Mouse (Mus musculus): ENCODE results near the gene Zfp512b. TPM values are rescaled to one million over a fixed set of nuclear protein-coding genes. Genes with fewer than 3 reads are reported as not detected.

The Zfp512b gene
- polyA plus RNA-seq, 1 experiment from 2014 or later, result 111 TPM

DNA sequence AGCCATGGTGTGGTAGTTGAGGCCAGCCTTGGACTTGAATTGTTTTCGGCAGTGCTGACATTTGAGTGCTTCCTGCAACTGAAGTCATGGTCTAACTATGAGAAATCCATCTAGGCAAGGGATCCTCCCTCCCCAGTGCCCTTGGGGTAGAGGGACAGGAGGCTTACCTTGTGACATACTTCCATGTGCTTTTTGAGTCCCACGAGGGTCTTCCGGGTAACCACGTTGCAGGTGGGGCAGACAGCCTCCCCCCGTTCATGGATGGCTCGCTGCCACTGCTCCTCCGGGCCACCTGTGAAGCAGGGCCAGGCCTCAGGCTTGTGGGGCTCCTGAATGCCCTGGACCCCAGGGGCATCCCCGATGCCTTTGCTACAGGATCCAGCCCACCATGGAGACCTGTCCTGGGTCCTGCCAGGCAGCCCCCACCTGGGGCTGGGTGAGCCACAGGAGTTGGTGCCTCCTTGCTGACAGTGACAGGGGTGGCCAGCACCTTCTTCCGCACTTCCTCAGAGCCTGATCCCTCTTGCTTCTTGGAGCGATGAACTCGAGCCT, 4.3 kb downstream of the Zfp512b start:
- no peak for ATAC-seq (replicated peaks)
- peaks cover 49% of the 10 kb centered on the region for H3K36me3 ChIP-seq (replicated peaks)
- 90% methylated on average over 11 of the region's 11 CpGs for WGBS

DNA sequence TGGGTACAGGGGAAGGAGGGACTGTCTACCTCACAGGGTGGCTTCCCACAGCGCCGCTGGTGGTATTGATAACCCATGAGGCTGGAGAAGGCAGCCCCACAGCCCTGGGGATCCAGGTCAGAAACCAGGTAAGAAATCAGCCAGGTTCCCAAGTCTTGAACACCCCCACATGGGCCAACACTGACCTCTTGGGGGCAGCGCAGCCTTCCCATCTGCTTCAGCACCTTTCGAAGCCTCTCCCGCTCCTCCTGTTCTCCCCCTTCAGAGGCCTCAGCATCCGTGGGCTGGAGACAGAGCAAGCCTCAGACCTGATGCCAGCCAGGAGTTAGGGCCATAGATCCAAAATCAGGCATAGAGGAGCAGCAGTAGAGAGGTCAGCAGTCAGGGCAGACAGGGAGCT, 4.8 kb downstream of the Zfp512b start:
- H3K4me3 ChIP-seq, result no peak overlapping the region
- no peak for ATAC-seq (replicated peaks)
- 84% methylated on average over 6 of the region's 6 CpGs for WGBS
- H3K9me3 ChIP-seq, result no peaks in the 10 kb centered on the region
- H3K36me3 ChIP-seq (replicated peaks), result peaks cover 53% of the 10 kb centered on the region
- no peak overlapping the region for H3K4me2 ChIP-seq
- peaks cover 17% of the 10 kb centered on the region for H3K4me1 ChIP-seq
- H3K9ac ChIP-seq, result no peak overlapping the region
- H3K27ac ChIP-seq, result no peak overlapping the region
- H3K27me3 ChIP-seq (replicated peaks), result no peaks in the 10 kb centered on the region

More for the DNA sequence above, 4.3 kb downstream of the Zfp512b start:
- no peaks in the 10 kb centered on the region for H3K9me3 ChIP-seq
- H3K9ac ChIP-seq, result no peak overlapping the region
- H3K27ac ChIP-seq, result no peak overlapping the region
- H3K4me1 ChIP-seq, result peaks cover 22% of the 10 kb centered on the region
- H3K4me2 ChIP-seq, result no peak overlapping the region
- H3K27me3 ChIP-seq (replicated peaks), result no peaks in the 10 kb centered on the region
- no peak overlapping the region for H3K4me3 ChIP-seq

DNA sequence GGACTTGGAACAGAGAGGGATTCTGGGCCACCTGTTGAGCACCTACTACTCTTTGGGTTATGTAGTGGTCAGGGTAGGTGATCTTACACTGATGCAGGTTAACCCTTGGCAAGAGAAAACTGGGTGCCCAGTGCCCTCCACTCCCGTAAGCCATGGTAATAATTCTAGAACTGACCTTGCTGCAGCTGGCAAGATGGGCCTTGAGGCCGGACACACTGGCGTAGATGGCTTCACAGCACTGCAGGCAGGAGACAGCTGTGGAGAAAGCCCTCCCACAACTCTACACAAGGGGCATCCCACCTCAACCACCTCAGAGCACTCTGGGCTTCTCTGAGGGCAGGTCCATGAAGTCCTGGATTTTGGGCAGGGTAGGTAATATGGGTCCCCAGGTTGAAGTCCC, 6.5 kb downstream of the Zfp512b start:
- H3K4me3 ChIP-seq, result no peak overlapping the region
- H3K9me3 ChIP-seq, result no peaks in the 10 kb centered on the region
- no peaks in the 10 kb centered on the region for H3K27me3 ChIP-seq (replicated peaks)
- H3K4me1 ChIP-seq, result peaks cover 19% of the 10 kb centered on the region
- H3K36me3 ChIP-seq (replicated peaks), result peaks cover 56% of the 10 kb centered on the region
- H3K4me2 ChIP-seq, result no peak overlapping the region
- H3K27ac ChIP-seq, result no peak overlapping the region
- WGBS, result 99% methylated on average over 3 of the region's 3 CpGs
- no peak overlapping the region for H3K9ac ChIP-seq
- no peak for ATAC-seq (replicated peaks)

DNA sequence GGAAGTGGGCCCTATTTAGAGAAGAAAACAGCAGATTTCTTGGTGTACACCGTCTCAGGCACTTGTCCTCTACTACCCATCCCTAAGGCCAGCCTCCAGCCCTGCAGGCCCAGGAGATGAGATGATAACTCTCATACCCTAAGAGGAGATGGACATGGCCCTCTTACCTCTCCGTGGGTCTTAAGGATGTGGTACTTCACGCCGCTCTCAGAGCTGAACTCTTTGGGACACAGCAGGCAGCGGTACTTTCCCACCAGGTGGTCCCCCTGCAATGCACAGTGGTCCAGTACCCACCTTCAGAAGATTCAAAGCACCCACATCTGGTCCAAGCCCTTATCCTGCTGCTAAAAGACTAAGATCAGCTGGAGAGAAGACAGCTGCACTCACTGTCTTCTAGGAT, 7.1 kb downstream of the Zfp512b start:
- ATAC-seq (replicated peaks), result no peak
- Histone ChIP-seq H3K4me3 (no peak overlapping the region), H3K27ac (no peak overlapping the region), H3K4me1 (peaks cover 17% of the 10 kb centered on the region), H3K9me3 (no peaks in the 10 kb centered on the region), H3K4me2 (no peak overlapping the region), H3K9ac (no peak overlapping the region), H3K27me3 (replicated peaks) (no peaks in the 10 kb centered on the region), H3K36me3 (replicated peaks) (peaks cover 56% of the 10 kb centered on the region)
- 94% methylated on average over 5 of the region's 5 CpGs for WGBS

DNA sequence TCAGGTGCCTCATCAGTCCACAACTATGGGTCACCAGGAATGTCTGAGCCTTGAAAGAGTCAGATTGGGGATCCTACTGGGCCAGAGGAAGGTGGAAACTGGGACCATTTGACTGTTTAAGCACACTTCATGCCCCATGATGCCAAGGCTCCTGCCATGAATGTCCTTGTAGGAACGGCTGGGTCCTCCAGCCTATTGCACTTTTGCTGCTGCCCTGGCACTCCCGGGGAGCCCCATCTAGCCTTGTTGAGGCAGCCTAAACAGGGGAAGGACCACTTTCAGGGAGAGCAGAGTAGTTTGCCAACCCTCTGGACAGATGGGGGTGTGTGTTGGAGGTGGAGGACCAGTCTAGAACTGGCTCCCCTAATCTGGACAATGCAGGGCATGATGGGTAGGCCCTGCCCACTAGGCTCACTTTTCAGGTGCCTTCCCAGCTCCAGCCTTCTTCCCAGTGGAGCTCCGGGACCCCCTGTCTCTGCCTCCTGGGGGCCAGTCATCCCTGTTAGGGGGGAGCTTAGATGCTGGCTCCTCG, 8.1 kb downstream of the Zfp512b start, which contains the start of gene Uckl1:
Gene Uckl1, minus strand, starts transcription at position 482 of the 532 bp plus-strand sequence.
- peaks cover 52% of the 10 kb centered on the region for H3K36me3 ChIP-seq (replicated peaks)
- H3K4me3 ChIP-seq, result no peak within 1 kb of the TSS
- H3K9ac ChIP-seq, result no peak within 1 kb of the TSS
- no peak within 1 kb of the TSS for H3K4me2 ChIP-seq
- no peaks in the 10 kb centered on the region for H3K27me3 ChIP-seq (replicated peaks)
- peaks cover 23% of the 10 kb centered on the region for H3K4me1 ChIP-seq
- ATAC-seq (replicated peaks), result no peak
- no peak within 1 kb of the TSS for H3K27ac ChIP-seq
- H3K9me3 ChIP-seq, result no peaks in the 10 kb centered on the region
- 97% methylated on average over 4 of the region's 4 CpGs for WGBS

DNA sequence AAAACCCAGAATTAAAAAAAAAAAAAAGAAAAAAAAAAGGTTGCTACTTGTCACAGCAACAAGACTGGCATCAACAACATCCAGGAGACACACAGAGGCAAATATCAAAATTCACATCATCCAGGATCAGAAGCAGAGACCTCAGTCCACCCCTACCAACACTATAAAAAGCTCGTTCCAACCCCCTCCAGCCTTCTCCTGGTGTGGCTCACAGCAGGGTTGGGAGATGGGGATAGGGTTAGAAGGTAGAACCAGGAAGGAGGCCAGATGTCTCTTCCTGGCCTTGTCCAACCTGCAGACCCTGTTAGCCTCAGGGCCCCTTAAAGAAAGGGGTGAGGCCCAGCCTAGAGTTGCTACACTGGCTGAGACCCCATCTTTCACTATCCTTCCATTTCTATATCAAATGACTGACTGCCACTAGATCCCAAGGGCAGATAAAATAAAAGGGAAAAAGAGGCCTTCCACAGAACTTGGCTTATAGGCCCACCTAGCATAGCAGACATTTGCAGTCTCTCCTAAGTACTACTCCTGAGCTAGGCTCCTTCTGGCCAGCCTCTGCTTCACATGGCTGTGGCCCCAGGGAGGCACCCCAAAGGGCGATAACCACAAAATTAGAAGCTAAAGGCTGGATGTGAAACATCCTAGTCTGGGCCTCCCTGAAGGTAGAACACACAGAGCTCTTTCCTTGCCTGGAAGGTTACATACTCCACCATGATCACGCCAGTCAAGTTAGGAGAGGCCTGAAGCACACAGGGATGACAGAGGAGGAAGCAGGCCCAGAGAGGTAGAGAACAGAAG, 8.9 kb downstream of the Zfp512b start:
- Histone ChIP-seq H3K9me3 (no peaks in the 10 kb centered on the region), H3K36me3 (replicated peaks) (peaks cover 50% of the 10 kb centered on the region), H3K27me3 (replicated peaks) (no peaks in the 10 kb centered on the region), H3K4me1 (peaks cover 31% of the 10 kb centered on the region), H3K9ac (no peak overlapping the region), H3K4me2 (no peak overlapping the region), H3K4me3 (no peak overlapping the region), H3K27ac (no peak overlapping the region)
- WGBS, result 95% methylated on average over 3 of the region's 3 CpGs
- ATAC-seq (replicated peaks), result no peak

DNA sequence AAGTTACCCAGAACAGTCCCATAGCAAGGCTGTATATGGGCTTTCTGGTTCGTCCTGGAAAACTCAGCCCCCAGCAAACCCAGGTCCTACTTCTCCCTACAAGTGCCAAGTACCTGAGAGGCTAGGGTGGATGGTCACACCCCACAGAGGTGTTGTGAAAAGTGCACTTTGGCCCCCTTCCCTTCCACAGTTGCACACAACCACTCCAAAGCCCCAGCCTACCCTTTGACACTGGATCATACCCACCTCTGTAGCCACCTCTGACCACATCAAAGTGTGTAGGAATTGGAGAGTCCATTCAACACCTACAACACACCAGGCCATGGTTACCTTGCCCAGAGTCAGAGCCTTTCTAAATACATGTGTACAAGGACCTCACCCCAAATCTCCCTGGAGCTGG, 9.7 kb downstream of the Zfp512b start:
- WGBS, result 96% methylated on average over 1 of the region's 1 CpGs

DNA sequence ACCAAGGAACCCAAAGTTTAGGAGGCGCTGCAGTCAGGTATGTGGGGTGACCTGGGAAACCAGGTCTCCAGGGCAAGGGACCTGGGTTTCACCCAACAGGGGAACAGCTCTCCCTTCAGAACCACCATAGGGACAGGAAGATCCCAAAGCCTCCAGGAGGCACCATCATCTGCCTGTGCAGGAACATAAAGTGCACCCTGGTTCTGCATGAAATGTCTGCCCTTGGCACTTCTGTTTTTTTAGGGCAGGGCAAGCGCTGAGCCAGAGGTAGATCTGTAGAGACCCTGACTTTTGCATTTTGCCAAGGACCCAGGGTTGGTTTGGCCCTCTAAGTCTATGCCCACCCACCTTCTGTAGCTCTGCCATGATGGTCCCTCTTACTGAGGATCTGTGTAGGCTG, 10.2 kb downstream of the Zfp512b start:
- no peak for ATAC-seq (replicated peaks)
- peak overlapping the region; percentile 79; the same call in 1 of the 2 replicates for H3K4me2 ChIP-seq
- no peak overlapping the region for H3K9ac ChIP-seq
- H3K27me3 ChIP-seq (replicated peaks), result no peaks in the 10 kb centered on the region
- H3K4me1 ChIP-seq, result peaks cover 42% of the 10 kb centered on the region
- H3K4me3 ChIP-seq, result no peak overlapping the region
- 87% methylated on average over 2 of the region's 2 CpGs for WGBS
- no peaks in the 10 kb centered on the region for H3K9me3 ChIP-seq
- H3K36me3 ChIP-seq (replicated peaks), result peaks cover 37% of the 10 kb centered on the region
- 0 out of 2 replicates have a peak overlapping the region, but pooled peaks have one; percentile 90 for H3K27ac ChIP-seq

More for the DNA sequence above, 9.7 kb downstream of the Zfp512b start:
- H3K36me3 ChIP-seq (replicated peaks), result peaks cover 43% of the 10 kb centered on the region
- no peak for ATAC-seq (replicated peaks)
- H3K4me3 ChIP-seq, result no peak overlapping the region
- no peak overlapping the region for H3K9ac ChIP-seq
- no peaks in the 10 kb centered on the region for H3K9me3 ChIP-seq
- H3K27ac ChIP-seq, result 0 out of 2 replicates have a peak overlapping the region, but pooled peaks have one; percentile 90
- H3K4me1 ChIP-seq, result peaks cover 37% of the 10 kb centered on the region
- H3K4me2 ChIP-seq, result no peak overlapping the region
- no peaks in the 10 kb centered on the region for H3K27me3 ChIP-seq (replicated peaks)

DNA sequence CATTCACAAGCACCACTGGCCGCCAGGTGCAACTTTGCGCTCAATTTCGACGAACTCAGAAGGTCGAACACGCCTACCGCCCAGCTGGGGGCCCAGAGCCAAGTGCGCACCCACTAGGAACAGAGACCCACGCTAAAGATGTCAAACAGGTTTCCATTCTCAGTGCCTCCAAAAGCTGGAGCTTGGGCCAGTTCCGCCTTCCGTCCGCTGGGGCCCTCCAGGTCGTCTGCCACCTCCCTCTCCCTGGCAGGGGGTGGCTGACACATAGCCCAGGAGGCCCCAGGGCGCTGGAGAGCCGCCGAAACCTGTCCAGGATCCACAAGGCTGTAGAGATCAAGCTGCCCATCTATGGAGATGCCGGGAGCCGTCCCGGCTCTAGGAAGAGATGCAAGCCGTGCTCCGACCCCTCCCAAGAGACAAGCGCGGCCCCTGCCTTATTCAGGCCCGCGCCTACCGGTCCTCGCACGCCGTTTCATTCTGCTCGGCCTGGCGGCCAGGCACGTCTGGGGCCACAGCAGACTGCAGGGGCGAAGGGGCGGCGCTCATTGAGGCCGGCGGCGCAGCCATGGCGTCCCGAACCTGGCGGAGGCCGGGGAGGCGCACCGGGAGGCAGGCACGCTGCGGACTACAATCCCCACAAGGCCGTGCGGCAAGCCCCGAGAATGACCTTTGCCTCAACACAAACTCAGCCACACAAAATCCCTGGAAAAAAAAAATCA, 11.0 kb downstream of the Zfp512b start:
- no peaks in the 10 kb centered on the region for H3K9me3 ChIP-seq
- peak overlapping the region; percentile 90 for H3K27ac ChIP-seq
- peak overlapping the region; percentile 72 for H3K9ac ChIP-seq
- H3K4me1 ChIP-seq, result peaks cover 46% of the 10 kb centered on the region
- under 1% methylated on average over 49 of the region's 49 CpGs for WGBS
- peak; percentile 88 for ATAC-seq (replicated peaks)
- peaks cover 29% of the 10 kb centered on the region for H3K36me3 ChIP-seq (replicated peaks)
- no peaks in the 10 kb centered on the region for H3K27me3 ChIP-seq (replicated peaks)
- peak overlapping the region; percentile 79 for H3K4me2 ChIP-seq
- peak overlapping the region; percentile 65 for H3K4me3 ChIP-seq

DNA sequence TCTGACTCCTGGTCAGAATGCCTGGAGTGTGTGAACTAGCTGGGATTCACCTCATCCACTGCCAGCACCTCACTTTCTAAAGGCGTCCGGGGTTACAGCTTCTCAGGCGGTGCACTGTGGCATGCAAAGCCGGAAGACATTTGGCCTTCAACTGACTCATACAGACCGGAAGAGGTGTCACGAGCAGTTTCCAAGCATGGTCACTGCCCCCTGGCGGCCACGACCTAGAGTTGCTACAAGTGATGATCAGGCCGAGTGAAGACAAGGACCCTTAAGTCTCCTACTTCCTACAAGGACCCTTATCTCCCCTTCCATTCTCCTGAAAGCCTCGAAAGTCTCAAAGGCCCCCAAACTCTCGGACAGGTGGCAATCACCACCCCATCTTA, 11.6 kb downstream of the Zfp512b start:
- peak; percentile 80 for ATAC-seq (replicated peaks)
- Histone ChIP-seq H3K4me2 (peak overlapping the region; percentile 79), H3K27me3 (replicated peaks) (no peaks in the 10 kb centered on the region), H3K4me1 (peaks cover 46% of the 10 kb centered on the region), H3K27ac (peak overlapping the region; percentile 90), H3K36me3 (replicated peaks) (peaks cover 24% of the 10 kb centered on the region), H3K4me3 (peak overlapping the region; percentile 65), H3K9ac (peak overlapping the region; percentile 72), H3K9me3 (no peaks in the 10 kb centered on the region)
- under 1% methylated on average over 11 of the region's 11 CpGs for WGBS

DNA sequence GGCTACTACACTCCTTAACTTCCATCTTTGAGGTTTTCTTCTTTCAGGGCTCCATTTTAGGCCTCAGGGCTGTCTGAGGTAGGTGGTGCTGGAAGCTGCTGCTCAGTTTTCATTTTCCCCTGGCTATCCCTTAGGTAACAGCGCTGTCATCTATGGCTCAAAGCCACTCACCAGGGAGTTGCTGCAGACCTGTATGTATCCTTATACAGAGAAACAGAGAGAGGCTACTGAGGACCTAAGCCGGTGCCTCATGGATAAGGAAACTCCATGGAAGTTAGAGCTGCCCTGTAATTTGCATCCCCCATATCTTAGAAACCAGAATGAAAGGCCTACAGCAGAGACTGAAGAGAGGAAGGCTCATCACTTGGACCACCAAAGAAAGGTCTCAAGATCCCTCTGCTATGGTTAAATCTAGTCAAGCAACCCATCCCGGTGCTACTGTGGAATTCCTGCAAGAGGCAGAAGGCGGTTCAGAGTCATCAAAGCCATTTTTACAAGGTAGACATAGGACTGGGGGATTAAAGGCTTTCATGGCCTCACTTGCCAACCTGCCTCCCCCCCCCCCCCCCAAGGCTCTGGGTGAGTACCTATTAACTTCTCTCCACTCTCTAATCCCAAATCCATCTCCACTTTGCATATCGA, 12.4 kb downstream of the Zfp512b start:
- peak overlapping the region; percentile 28; the same call in 1 of the 2 replicates for H3K9ac ChIP-seq
- peaks cover 46% of the 10 kb centered on the region for H3K4me1 ChIP-seq
- WGBS, result 82% methylated on average over 5 of the region's 5 CpGs
- no peak for ATAC-seq (replicated peaks)
- peak overlapping the region; percentile 79 for H3K4me2 ChIP-seq
- no peaks in the 10 kb centered on the region for H3K27me3 ChIP-seq (replicated peaks)
- peak overlapping the region; percentile 65 for H3K4me3 ChIP-seq
- H3K27ac ChIP-seq, result peak overlapping the region; percentile 90
- peaks cover 18% of the 10 kb centered on the region for H3K36me3 ChIP-seq (replicated peaks)
- H3K9me3 ChIP-seq, result no peaks in the 10 kb centered on the region

DNA sequence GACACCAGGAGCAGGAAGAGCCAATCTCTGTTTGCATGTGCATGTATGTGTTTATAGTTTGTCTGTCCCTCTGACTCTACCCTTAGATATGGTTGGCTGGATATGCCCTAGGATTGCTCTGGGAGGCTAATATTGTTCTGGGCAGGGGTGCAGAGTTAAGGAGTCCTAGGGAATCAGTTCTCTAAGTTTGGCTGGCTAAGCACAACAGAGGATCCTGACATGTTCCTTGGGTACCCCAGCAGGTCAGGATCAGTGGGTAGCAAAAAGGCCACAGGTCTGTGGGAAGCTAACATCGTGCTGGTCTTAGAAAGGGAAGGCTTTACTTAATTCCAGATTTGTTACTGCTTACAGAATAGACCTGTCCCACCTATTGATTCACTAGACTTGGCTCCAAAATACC, 12.9 kb downstream of the Zfp512b start:
- Histone ChIP-seq H3K27me3 (replicated peaks) (no peaks in the 10 kb centered on the region), H3K27ac (no peak overlapping the region), H3K36me3 (replicated peaks) (peaks cover 15% of the 10 kb centered on the region), H3K9ac (no peak overlapping the region), H3K4me1 (peaks cover 46% of the 10 kb centered on the region), H3K4me2 (no peak overlapping the region), H3K4me3 (no peak overlapping the region), H3K9me3 (no peaks in the 10 kb centered on the region)
- ATAC-seq (replicated peaks), result no peak
- 97% methylated on average over 1 of the region's 1 CpGs for WGBS
